Mouse (Mus musculus) left cerebral cortex, adult 18-20 months (tissue): Measurements from ENCODE around the gene Metap2. TPM values are rescaled to one million over a fixed set of nuclear protein-coding genes. Genes with fewer than 3 reads are reported as not detected.
"Not testable (repeated sequence)": the region's sequence is repeated elsewhere in the genome, so short reads cannot be mapped to it uniquely, and the experiment has no call there.

Experiments used
- DNase-seq, 2 experiments: peaks; one replicate each; pipeline ENCODE4 v3.0.0; 2021 to 2022; ENCODE audit warnings: low spot score in 2 of 2, mixed read lengths in 1 of 2
- total RNA-seq, 2 experiments: library from RNA; stranded (reverse); gene quantifications; 2 replicates each; pipeline ENCODE4 v1.2.3; 2021

Metap2 gene
- total RNA-seq, 2 experiments from 2014 or later: 103 to 113 TPM

DNA sequence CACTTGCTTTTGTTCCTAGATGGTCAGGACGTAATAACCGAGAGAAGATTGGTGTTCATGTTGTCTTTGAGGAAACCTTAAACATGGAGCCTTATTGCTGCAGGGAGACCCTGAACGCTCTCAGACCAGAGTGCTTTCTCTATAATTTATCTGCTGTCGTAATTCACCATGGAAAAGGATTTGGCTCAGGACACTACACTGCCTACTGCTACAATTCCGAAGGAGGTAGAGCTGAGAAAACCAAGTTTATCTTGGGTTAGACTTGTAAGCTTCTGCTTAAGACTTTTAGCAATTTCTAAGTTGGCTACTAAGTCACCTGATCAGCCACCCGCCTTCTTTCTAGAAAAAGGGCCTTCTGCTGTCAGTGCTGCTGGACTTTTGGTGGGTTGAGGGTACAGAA is 40.8 kb downstream of the Metap2 start:
- no peak for DNase-seq

GRCm38 (mm10) chr10:93855126-93855525 is 41.8 kb downstream of the Metap2 start:
- no peak for DNase-seq

DNA sequence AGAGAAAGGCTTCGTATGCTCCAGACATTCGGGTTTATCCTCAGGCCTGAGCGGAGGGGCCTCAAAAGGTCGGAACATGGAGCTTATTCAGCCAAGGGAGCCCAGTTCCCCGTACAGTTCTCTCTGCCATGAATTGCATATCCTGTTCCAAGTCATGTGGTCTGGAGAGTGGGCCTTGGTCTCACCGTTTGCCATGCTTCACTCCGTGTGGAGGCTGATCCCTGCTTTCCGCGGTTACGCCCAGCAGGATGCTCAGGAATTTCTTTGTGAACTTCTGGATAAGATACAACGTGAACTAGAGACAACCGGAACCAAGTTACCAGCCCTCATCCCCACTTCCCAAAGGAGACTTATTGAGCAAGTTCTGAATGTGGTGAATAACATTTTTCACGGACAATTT is 50.2 kb downstream of the Metap2 start:
- DNase-seq: no peak

DNA sequence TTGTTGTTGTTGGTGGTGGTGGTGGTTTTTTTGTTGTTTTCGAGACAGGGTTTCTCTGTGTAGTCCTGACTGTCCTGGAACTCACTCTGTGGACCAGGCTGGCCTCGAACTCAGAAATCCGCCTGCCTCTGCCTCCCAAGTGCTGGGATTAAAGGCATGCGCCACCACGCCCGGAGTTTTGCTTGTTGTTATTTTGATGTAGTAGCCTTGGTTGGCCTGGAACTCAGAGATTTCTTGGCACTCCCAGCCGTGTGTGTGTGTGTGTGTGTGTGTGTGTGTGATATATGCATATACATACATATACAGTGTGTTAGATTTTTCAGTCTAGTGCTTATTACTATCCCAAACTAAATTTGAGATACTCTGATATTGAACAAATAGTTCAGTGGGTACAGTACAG is 61.8 kb downstream of the Metap2 start:
- not testable (repeated sequence) for DNase-seq

- DNase-seq: no peak
Measured at GRCm38 (mm10) chr10:93834394-93834745, 62.5 kb downstream of the Metap2 start.

DNA sequence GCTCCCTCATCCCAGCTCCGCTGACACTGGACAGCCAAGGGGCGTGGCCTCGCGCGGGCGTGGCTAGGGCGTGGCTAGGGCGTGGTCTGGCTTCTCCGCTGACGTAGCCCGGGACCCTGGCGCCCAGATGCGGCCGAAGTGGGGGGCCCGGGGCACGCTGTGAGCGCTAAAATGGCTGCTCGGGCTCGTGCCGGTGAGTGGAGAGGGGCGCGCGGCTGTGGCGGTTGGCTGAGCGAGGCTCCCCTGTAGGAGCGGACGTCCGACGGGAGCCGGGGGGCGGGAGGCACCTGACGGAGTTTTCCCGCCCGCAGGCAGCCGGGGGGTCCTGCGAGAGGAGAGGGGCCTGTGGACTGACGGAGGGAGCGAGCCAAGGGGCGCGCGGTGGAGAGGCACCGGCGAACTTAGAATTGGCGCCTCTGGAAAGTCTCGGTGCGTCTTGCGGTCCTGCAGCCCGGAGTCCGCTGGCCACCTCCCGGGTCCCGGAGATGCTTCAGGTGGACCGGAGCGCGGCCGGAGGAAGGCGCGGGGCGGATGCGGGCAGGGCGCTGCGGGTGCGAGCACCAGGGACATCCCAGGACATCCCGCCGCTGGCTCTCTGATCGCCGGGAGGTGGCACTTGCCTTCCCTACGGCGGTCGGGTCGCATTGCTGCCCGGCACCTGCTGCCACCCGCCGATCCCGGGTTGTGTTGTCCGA is 63.0 kb downstream of the Metap2 start:
- DNase-seq: no peak

DNA sequence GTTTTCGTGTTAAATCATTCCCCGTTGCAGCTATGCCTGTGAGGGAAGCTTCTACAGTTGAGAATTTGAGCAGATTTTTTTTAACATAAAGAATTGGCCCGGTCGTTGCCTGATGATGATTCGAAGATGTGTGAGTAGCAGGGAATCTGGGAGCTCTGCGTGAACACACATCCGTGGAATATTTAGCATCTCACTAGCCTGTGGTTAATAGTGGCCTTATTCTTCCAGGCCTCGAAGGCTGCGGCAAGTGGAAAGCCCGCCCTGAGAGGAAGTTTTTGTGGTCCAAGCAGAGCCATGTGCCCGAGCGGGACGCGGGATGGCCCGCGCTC is 63.6 kb downstream of the Metap2 start:
- DNase-seq: no peak

- DNase-seq: no peak
Measured at GRCm38 (mm10) chr10:93832811-93833210, 64.1 kb downstream of the Metap2 start.

- no peak for DNase-seq
Measured at GRCm38 (mm10) chr10:93831730-93832574, 64.9 kb downstream of the Metap2 start.

DNA sequence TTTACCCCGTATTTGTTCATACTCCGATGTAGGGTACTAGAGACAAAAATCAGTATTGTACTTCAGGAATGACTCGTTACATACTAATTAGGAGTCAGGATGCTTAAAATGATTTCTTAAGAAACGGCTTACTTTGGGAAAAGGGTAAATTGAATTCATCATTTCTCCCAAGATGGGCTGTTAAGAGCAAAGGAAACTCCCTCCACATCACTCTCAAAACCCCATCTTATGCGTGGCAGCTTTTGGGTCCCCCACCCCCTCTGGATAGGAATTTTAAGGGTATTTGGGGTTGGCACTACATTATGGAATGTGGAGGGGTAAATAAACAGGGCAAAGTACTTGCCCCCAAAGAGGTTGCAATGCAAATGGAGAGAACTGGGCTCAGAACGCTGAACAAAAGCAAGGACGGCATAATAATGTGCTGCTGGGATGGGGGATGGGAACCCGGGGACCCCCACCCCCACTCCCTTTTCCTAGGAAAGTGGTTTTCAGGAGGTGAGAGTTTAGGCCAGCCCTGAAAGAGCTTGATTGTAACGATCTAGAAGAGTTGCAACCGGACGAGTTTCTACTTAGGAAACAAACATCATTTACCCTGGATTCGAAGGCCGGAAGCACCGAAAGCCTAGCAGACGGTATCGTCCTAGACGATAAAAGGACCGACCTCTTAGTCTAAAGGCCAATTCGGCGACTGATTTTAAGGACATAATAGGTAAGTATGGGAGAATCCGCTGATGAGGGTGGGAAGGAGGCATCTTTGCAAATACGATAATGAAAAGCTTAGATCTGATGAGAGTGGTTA is 65.8 kb downstream of the Metap2 start, which contains the start of gene Usp44:
Gene Usp44, plus strand, starts transcription at position 625 of the 799 bp plus-strand sequence.
- DNase-seq: no peak

- no peak for DNase-seq
Measured at GRCm38 (mm10) chr10:93829898-93830831, 66.7 kb downstream of the Metap2 start.

DNA sequence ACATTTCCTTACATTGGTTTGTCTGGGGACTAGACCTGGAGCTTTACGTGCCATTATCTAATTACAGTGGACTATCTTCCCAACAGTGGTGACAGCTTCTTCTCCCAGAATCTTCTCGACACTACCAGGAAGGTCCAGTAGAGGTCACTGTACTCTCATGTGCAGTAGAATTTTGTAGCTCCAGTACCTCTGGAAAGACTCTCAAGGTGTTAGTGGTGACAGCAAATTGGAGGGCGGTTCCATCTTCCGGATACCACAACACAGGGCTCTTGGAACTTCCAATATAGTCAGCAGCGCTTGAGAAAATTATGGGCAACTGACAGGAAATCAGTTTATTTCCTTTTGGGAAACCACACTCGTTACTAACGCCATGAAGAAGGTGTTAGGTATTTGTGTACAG is 78.2 kb downstream of the Metap2 start:
- peak; percentile 72 to 87 for DNase-seq

DNA sequence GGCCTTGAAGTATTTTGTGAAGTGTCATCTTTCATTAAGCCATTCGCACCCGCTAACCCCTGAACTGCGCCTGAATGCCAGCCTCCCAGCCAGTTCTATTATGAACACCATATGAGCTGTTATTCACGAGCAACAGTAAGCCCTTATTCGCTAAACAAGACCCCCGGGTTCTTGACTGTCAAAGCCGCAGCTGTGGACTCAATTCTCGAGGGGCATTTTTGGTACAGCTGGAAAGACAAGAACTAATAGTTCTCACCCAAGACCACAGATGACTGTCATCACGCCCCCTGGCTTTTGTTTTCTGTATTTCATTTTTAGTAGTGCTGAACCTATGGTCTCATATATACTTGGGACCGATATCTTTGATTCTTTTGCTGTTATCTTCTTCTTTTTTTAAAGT is 83.1 kb downstream of the Metap2 start:
- no peak for DNase-seq

- DNase-seq: peak; percentile 86 to 87
Measured at GRCm38 (mm10) chr10:93812774-93813415, 84.0 kb downstream of the Metap2 start.

- DNase-seq: no peak
Measured at GRCm38 (mm10) chr10:93812098-93812497, 84.8 kb downstream of the Metap2 start.

GRCm38 (mm10) chr10:93810590-93811185 is 86.2 kb downstream of the Metap2 start:
- DNase-seq: no peak

DNA sequence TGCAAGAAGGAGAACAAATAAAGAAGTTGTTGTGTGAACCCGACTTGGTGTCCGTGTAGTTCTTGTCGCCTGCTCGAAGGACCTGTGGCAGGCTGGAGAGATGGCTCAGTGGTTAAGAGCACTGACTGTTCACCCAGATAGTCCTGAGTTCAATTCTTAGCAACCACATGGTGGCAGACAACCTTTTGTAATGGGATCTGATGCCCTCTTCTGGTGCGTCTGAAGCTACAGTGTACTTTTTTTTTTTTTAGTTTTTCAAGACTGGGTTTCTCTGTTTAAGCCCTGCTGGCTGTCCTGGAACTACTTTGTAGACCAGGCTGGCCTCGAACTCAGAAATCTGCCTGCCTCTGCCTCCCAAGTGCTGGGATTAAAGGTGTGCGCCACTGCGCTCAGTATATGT is 87.5 kb downstream of the Metap2 start:
- not testable (repeated sequence) for DNase-seq
